Mouse (Mus musculus): ENCODE data around the gene Cnih3.

DNA sequence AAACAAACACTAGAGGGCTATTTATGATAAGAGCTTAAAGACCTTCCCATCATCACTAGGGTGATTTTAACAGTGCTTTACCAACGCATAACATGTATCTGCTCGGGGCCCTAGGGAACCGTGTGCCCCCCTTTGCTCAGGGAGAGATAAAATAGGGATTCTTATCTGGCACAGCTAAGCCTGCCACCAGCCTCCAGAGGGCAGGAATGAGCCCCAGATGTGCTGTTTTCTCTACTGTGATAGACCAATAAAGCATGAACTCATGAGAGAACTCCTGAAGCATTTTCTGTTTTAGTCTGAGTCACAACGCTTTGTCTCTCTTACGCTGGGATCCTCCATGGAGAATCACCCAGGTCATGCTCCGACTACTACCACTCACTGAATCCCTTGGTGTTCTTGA, 15.6 kb upstream of the Cnih3 start:
- TF ChIP-seq POLR2AphosphoS5 (IDR thresholded peaks at IDR 0.05; ENCODE audit: insufficient replicate concordance, low read depth, low read length) (no peak), CTCF (IDR thresholded peaks at IDR 0.05; ENCODE audit: low read depth, low read length) (no peak), GATA1 (IDR thresholded peaks at IDR 0.05; ENCODE audit: borderline replicate concordance, low read length) (no peak)

Data from G1E (cell line).